Mouse (Mus musculus) cerebellum, adult 2 months (tissue): ENCODE measurements around the gene Gmpr. TPM values are rescaled to one million over a fixed set of nuclear protein-coding genes. Genes with fewer than 3 reads are reported as not detected.

Source experiments
- DNase-seq, 2 experiments: peaks; one replicate each; pipeline ENCODE4 v3.0.0; 2021
- H3K27ac ChIP-seq: fragments of 200-500 bp; 2 replicates; pipeline ENCODE4 v1.5.1; 2012; ENCODE audit warnings: low read length, control low read depth, inconsistent platforms; ENCODE audit not compliant: insufficient read depth
- H3K27me3 ChIP-seq: fragments of 200-500 bp; 2 replicates; pipeline ENCODE4 v1.6.1; 2012; ENCODE audit warnings: inconsistent platforms, mild to moderate bottlenecking, low read length, moderate library complexity; ENCODE audit not compliant: control insufficient read depth, insufficient read depth
- H3K4me1 ChIP-seq: fragments of 200-500 bp; 2 replicates; pipeline ENCODE4 v1.6.1; 2011; ENCODE audit warnings: low read length; ENCODE audit not compliant: control insufficient read depth, insufficient read depth
- H3K4me3 ChIP-seq: fragments of 200-500 bp; replicated peaks from 2 replicates; pipeline ENCODE3; 2011; ENCODE audit warnings: mild to moderate bottlenecking, low read depth, low read length, control low read depth; ENCODE audit not compliant: insufficient read depth
- CTCF ChIP-seq: fragments of 200-500 bp; IDR thresholded peaks from 2 replicates; pipeline ENCODE4 v1.5.1; 2011; ENCODE audit warnings: low read depth, mild to moderate bottlenecking, control low read depth, low read length, moderate library complexity, borderline replicate concordance; ENCODE audit not compliant: insufficient read depth
- POLR2A ChIP-seq: fragments of 200-500 bp; IDR thresholded peaks from 2 replicates; pipeline ENCODE4 v1.6.1; 2011; ENCODE audit warnings: low read length, control low read depth, borderline replicate concordance; ENCODE audit not compliant: insufficient read depth
- WGBS: fragments of 180-500 bp; shearing (Covaris S2); methylation state at CpG from one replicate; pipeline ENCODE4 v1.1.7; 2018; 5-methylcytosine and 5-hydroxymethylcytosine counted together
- polyA plus RNA-seq: library from polyadenylated mRNA; depleted of rRNA; stranded (reverse); fragments of >200 nt; gene quantifications from 2 replicates; pipeline ENCODE4 v1.2.3, GENCODE M21; 2012

The Gmpr gene
- polyA plus RNA-seq, 1 experiment: 69.1 TPM

DNA sequence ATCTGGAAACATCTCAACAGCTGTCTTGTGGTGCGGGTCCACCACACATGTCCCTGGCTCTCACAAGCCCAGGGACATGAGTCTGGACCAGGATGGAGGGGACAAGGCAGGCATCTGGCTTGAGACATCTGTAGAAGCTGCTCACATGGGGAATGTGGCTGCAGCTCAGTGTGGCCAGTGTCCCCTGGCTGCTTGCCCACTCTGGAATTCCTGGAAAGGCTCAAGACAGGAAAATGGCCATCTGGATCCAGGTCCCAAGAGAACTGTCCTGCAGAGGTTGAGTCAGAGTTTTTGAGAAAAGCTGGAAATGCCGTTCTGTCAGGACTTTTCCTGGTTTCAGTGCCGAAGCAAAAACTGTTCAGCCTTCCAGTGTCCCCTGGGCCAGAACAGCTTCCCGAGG is 68.9 kb downstream of the Gmpr start:
- 30% methylated on average over 4 of the region's 4 CpGs for WGBS
- peak in 1 of 2 experiments; percentile 29 for DNase-seq
- no peaks in the 10 kb centered on the region for H3K4me1 ChIP-seq
- H3K27me3 ChIP-seq: no peaks in the 10 kb centered on the region; the same call in 1 of the 2 replicates
- H3K4me3 ChIP-seq: no peak overlapping the region
- no peak overlapping the region for H3K27ac ChIP-seq
- no peak for TF ChIP-seq CTCF
- TF ChIP-seq POLR2A: no peak

GRCm38 (mm10) chr13:45577366-45577765 is 70.1 kb downstream of the Gmpr start:
- WGBS: 79% methylated on average over 5 of the region's 5 CpGs
- DNase-seq: no peak
- no peak overlapping the region for H3K4me3 ChIP-seq
- no peak for TF ChIP-seq POLR2A
- TF ChIP-seq CTCF: no peak
- H3K27me3 ChIP-seq: no peaks in the 10 kb centered on the region; the same call in 1 of the 2 replicates
- H3K4me1 ChIP-seq: no peaks in the 10 kb centered on the region; the same call in 1 of the 2 replicates
- H3K27ac ChIP-seq: no peak overlapping the region

GRCm38 (mm10) chr13:45577784-45578183 is 70.5 kb downstream of the Gmpr start:
- DNase-seq: no peak
- TF ChIP-seq POLR2A (no peak), CTCF (no peak)
- H3K27ac ChIP-seq: no peak overlapping the region
- 74% methylated on average over 2 of the region's 2 CpGs for WGBS
- no peaks in the 10 kb centered on the region; the same call in 1 of the 2 replicates for H3K27me3 ChIP-seq
- no peak overlapping the region for H3K4me3 ChIP-seq
- no peaks in the 10 kb centered on the region; the same call in 1 of the 2 replicates for H3K4me1 ChIP-seq

- H3K27ac ChIP-seq: no peak overlapping the region
- DNase-seq: no peak
- WGBS: 87% methylated on average over 3 of the region's 3 CpGs
- H3K4me1 ChIP-seq: no peaks in the 10 kb centered on the region; the same call in 1 of the 2 replicates
- TF ChIP-seq POLR2A: no peak
- TF ChIP-seq CTCF: no peak
- no peak overlapping the region for H3K4me3 ChIP-seq
- no peaks in the 10 kb centered on the region; the same call in 1 of the 2 replicates for H3K27me3 ChIP-seq
These were observed 72.5 kb downstream of the Gmpr start for GRCm38 (mm10) chr13:45579751-45580150.

GRCm38 (mm10) chr13:45582294-45582693 is 75.0 kb downstream of the Gmpr start:
- H3K27me3 ChIP-seq: no peaks in the 10 kb centered on the region; the same call in 1 of the 2 replicates
- DNase-seq: no peak
- no peaks in the 10 kb centered on the region; the same call in 1 of the 2 replicates for H3K4me1 ChIP-seq
- no peak overlapping the region for H3K4me3 ChIP-seq
- H3K27ac ChIP-seq: no peak overlapping the region
- whole genome bisulfite sequencing: 55% methylated on average over 12 of the region's 12 CpGs
- TF ChIP-seq CTCF (no peak), POLR2A (no peak)

DNA sequence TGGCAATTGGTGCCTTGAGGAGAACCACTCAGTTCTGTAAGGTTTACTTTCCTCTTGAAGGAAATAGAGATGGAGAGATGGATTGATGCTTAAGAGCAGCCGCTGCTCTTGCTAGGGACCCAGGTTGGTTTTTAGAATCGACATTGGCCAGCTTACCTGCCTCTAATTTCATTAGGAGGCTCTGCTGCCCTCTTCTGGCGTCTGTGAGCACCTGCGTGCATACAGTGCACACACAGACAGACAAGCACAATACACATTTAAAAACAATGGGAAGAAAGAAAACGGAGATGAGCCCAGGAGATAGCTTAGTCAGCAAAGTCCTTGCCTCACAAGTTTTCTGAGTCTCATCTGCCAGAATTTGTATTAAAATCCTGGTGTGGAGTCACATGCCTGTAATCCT is 75.8 kb downstream of the Gmpr start:
- Histone ChIP-seq H3K4me1 (no peaks in the 10 kb centered on the region; the same call in 1 of the 2 replicates), H3K27ac (no peak overlapping the region), H3K27me3 (no peaks in the 10 kb centered on the region; the same call in 1 of the 2 replicates), H3K4me3 (no peak overlapping the region)
- 91% methylated on average over 5 of the region's 5 CpGs for WGBS
- no peak for TF ChIP-seq CTCF
- TF ChIP-seq POLR2A: no peak
- DNase-seq: no peak

DNA sequence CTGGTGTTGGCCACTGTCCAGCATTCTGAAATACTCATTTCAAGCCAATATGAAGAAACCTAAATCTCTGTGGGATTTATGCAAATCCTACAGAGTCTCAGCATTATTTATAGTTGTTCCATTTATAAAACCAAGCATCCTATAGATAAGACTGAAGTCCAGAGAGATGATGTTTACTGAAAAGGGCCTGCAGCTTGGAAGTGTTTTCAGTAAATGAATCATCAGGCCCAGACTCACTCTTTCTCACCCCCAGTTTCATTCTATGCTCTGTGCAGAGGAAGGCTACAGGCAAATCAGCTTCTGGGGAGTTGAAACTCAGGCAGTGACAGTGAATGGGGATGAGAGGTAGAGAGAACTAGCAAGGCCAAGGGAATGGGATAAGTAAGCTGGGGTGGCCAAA is 83.7 kb downstream of the Gmpr start:
- TF ChIP-seq CTCF: no peak
- no peak for TF ChIP-seq POLR2A
- Histone ChIP-seq H3K27me3 (no peaks in the 10 kb centered on the region), H3K27ac (no peak overlapping the region), H3K4me1 (no peaks in the 10 kb centered on the region), H3K4me3 (no peak overlapping the region)
- DNase-seq: no peak

DNA sequence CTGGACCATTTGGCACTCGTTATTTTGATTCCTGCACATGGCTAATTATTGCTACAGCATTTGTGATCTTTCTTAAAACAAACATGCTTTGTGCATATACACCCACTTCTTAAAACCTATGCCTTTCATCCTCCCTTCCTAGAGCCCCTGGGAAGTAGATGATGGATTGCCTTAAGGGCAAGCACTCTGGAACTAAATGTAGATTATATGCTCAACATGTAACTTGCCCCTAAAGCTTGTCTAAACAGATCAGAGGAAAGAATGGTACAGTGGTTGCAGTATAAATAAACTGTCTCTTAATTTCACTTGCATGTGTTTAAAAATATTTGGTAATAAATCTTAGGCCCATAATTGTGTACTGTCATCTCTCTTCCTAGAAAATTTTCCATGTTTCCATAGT is 86.7 kb downstream of the Gmpr start:
- no peak for DNase-seq
- no peak for TF ChIP-seq CTCF
- TF ChIP-seq POLR2A: no peak
- Histone ChIP-seq H3K4me1 (no peaks in the 10 kb centered on the region), H3K4me3 (no peak overlapping the region), H3K27ac (no peak overlapping the region), H3K27me3 (no peaks in the 10 kb centered on the region)
- 78% methylated on average over 1 of the region's 1 CpGs for WGBS

DNA sequence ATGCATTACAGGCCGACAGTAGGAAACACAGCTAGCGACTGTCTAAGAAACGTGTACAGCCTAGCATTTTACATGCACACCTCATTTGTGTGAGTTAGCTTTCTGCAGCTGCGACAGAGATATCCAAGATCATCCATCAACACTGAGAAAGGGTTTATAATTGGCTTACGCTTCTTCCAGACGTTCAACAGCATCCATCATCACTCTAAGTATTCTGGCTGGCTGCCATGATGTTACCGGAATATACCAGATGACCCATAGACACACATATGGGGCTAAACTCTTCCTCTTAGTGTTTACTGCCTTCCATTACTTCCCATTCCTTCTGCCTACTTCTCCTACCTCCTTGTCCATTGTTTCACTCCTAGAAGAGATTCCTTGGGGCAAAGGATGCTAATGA is 88.2 kb downstream of the Gmpr start:
- WGBS: 65% methylated on average over 7 of the region's 7 CpGs
- H3K27ac ChIP-seq: no peak overlapping the region

More for the DNA sequence above, 88.2 kb downstream of the Gmpr start:
- Histone ChIP-seq H3K4me1 (no peaks in the 10 kb centered on the region), H3K27me3 (no peaks in the 10 kb centered on the region), H3K4me3 (no peak overlapping the region)
- no peak for DNase-seq
- TF ChIP-seq POLR2A: no peak
- TF ChIP-seq CTCF: no peak
